Mouse (Mus musculus): ENCODE measurements around the gene Krtap5-5. TPM values are rescaled to one million over a fixed set of nuclear protein-coding genes. Genes with fewer than 3 reads are reported as not detected.
A peak's percentile ranks its signal among the peaks of the same experiment; 100 is the strongest.
"Not testable (repeated sequence)": the region's sequence is repeated elsewhere in the genome, so short reads cannot be mapped to it uniquely, and the experiment has no call there.

Gene Krtap5-5
- not detected in 2 replicates for polyA plus RNA-seq (2015; fragmentation: Nextera tagmentation; extraction: Ambion mirVana)

DNA sequence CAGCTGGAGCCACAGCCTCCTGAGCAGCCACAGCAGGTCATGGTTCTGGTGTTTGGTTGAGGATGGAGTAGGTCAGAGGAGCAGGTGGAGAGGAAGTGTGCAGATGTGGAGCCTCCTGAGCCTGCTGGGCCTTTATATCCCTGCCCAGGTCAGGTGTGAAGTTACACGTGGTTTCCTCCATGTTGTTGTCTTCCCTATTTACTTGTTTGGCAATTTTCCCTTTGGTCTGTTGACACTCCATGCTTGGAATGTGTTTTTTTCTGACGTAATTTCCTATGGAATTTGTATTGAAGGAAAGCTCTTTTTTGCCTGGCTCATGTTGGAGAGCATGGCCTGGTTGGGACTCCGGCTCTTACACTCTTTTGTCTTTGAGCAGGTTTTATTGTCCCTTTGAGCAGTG lies at the start of gene Krtap5-5:
Gene Krtap5-5 (minus strand): TSS at position 101 of the 400 bp plus-strand sequence.
- H3K36me3 ChIP-seq (ENCODE audit: control insufficient read depth, insufficient read depth, low read length); H3K27me3 ChIP-seq (replicated peaks; ENCODE audit: control insufficient read depth, insufficient read depth, low read length); H3K27ac ChIP-seq (ENCODE audit: low read depth, low read length); H3K9ac ChIP-seq (ENCODE audit: low read depth, low read length); H3K4me2 ChIP-seq (ENCODE audit: low read length); H3K9me3 ChIP-seq (ENCODE audit: control insufficient read depth, low read length); H3K4me1 ChIP-seq (ENCODE audit: control insufficient read depth, insufficient read depth, low read depth, low read length); ATAC-seq; H3K4me3 ChIP-seq (ENCODE audit: low read length): not testable (repeated sequence)
- WGBS = 57% methylated on average over 3 of the region's 3 CpGs

DNA sequence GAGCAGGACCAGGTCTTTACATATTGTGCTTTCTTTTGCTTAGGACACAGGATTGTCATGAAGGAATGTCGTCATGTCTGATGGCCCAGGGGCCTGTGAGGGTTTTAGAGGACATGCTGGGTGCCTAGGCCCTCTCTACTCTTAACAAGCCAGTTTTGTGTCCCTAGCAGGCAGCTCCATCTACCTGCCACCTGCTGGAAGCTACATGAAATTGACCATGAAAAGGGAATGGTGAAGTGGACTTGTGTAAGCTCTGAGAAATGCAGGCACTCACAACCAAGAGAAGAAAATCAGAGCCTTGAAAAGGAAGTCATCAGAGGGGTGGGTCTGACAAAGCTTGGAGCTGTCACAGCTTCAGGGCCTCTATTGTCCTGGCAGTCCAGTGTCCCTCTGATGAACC lies 49.5 kb upstream of the Krtap5-5 start:
- not testable (repeated sequence) for H3K4me2 ChIP-seq (ENCODE audit: low read length); H3K4me3 ChIP-seq (ENCODE audit: low read length); H3K4me1 ChIP-seq (ENCODE audit: control insufficient read depth, insufficient read depth, low read depth, low read length); H3K27me3 ChIP-seq (replicated peaks; ENCODE audit: control insufficient read depth, insufficient read depth, low read length); ATAC-seq; H3K9me3 ChIP-seq (ENCODE audit: control insufficient read depth, low read length); H3K9ac ChIP-seq (ENCODE audit: low read depth, low read length); H3K27ac ChIP-seq (ENCODE audit: low read depth, low read length); H3K36me3 ChIP-seq (ENCODE audit: control insufficient read depth, insufficient read depth, low read length)
- 71% methylated on average over 1 of the region's 1 CpGs for WGBS

DNA sequence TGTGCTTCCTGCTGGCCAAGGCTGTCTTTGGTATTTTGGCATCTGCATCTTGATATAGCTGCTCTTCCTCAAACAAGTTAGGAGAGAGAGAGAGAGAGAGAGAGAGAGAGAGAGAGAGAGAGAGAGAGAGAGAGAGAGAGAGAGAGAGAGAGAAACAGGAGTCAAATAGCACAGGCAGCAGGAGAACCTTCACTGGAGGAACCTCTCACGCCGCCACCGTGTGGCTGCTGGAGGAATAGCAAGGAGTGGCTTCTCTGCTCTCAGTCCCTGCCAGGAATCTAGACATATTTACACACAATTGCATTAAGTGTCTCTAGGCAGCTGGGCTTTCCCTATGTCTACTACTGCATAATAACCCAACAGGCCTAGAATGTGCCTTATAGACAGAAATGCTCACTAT lies 48.4 kb upstream of the Krtap5-5 start:
- not testable (repeated sequence) for H3K4me2 ChIP-seq (ENCODE audit: low read length); H3K27me3 ChIP-seq (replicated peaks; ENCODE audit: control insufficient read depth, insufficient read depth, low read length); H3K4me1 ChIP-seq (ENCODE audit: control insufficient read depth, insufficient read depth, low read depth, low read length); H3K36me3 ChIP-seq (ENCODE audit: control insufficient read depth, insufficient read depth, low read length); H3K4me3 ChIP-seq (ENCODE audit: low read length); H3K9ac ChIP-seq (ENCODE audit: low read depth, low read length); H3K27ac ChIP-seq (ENCODE audit: low read depth, low read length); H3K9me3 ChIP-seq (ENCODE audit: control insufficient read depth, low read length)
- WGBS = 0% methylated on average over 3 of the region's 3 CpGs
- peak; percentile 77 for ATAC-seq

DNA sequence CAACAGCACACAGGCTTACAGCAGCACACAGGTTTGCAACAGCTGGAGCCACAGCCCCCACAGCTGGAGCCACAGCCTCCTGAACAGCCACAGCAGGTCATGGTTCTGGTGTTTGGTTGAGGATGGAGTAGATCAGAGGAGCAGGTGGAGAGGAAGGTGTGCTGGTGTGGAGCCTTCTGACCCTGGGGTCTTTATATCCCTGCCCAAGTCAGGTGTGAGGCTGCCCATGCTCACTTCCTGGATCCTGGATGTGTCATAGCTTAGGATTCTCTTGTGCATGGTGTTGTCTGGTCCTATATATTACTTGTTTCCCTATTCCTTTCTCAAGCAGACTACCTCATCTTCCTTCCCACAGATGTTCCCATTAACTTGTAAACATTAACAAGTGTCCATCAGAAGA lies 44.5 kb upstream of the Krtap5-5 start, which contains the start of gene Gm4559:
Gene Gm4559 (minus strand): TSS at position 101 of the 400 bp plus-strand sequence.
- H3K4me3 ChIP-seq (ENCODE audit: low read length); H3K27ac ChIP-seq (ENCODE audit: low read depth, low read length); H3K4me2 ChIP-seq (ENCODE audit: low read length); ATAC-seq; H3K4me1 ChIP-seq (ENCODE audit: control insufficient read depth, insufficient read depth, low read depth, low read length); H3K27me3 ChIP-seq (replicated peaks; ENCODE audit: control insufficient read depth, insufficient read depth, low read length); H3K9me3 ChIP-seq (ENCODE audit: control insufficient read depth, low read length); H3K9ac ChIP-seq (ENCODE audit: low read depth, low read length); H3K36me3 ChIP-seq (ENCODE audit: control insufficient read depth, insufficient read depth, low read length): not testable (repeated sequence)

DNA sequence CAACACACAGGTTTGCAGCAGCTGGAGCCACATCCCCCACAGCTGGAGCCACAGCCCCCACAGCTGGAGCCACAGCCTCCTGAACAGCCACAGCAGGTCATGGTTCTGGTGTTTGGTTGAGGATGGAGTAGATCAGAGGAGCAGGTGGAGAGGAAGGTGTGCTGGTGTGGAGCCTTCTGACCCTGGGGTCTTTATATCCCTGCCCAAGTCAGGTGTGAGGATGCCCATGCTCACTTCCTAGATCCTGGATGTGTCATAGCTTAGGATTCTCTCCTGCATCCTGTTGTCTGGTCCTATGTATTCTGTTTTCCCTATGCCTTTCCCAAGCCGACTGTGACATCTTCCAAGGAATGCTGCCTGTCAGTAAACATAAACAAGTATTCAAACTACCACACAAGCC lies 28.5 kb upstream of the Krtap5-5 start, which contains the start of gene Gm2431:
Gene Gm2431 (minus strand): TSS at position 101 of the 400 bp plus-strand sequence.
- not testable (repeated sequence) for H3K27me3 ChIP-seq (replicated peaks; ENCODE audit: control insufficient read depth, insufficient read depth, low read length); H3K9ac ChIP-seq (ENCODE audit: low read depth, low read length); H3K4me3 ChIP-seq (ENCODE audit: low read length); ATAC-seq; H3K9me3 ChIP-seq (ENCODE audit: control insufficient read depth, low read length); H3K4me1 ChIP-seq (ENCODE audit: control insufficient read depth, insufficient read depth, low read depth, low read length); H3K36me3 ChIP-seq (ENCODE audit: control insufficient read depth, insufficient read depth, low read length); H3K27ac ChIP-seq (ENCODE audit: low read depth, low read length); H3K4me2 ChIP-seq (ENCODE audit: low read length)
- WGBS = 67% methylated on average over 1 of the region's 1 CpGs

DNA sequence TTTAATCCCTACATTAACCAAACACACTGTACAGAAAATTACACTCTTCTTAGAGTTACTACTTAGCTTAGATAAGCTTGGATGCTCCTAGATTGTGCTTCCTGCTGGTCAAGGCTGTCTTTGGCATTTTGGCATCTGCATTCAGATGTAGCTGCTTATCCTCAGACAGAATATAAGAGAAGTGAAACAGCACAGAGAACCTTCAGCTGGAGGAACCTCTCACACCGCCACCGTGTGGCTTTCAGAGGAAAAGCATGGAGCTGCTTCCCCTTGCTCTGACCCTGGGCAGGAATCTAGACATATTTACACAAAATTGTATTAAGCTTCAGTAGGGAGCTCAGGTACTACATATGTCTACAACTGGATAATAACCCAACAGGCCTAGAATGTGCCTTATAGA lies 25.7 kb upstream of the Krtap5-5 start:
- Histone ChIP-seq H3K4me2 (ENCODE audit: low read length) (no peak overlapping the region), H3K4me3 (ENCODE audit: low read length) (no peak overlapping the region), H3K4me1 (ENCODE audit: control insufficient read depth, insufficient read depth, low read depth, low read length) (no peaks in the 10 kb centered on the region), H3K36me3 (ENCODE audit: control insufficient read depth, insufficient read depth, low read length) (no peaks in the 10 kb centered on the region), H3K27me3 (replicated peaks; ENCODE audit: control insufficient read depth, insufficient read depth, low read length) (no peaks in the 10 kb centered on the region), H3K27ac (ENCODE audit: low read depth, low read length) (no peak overlapping the region), H3K9me3 (ENCODE audit: control insufficient read depth, low read length) (no peaks in the 10 kb centered on the region), H3K9ac (ENCODE audit: low read depth, low read length) (no peak overlapping the region)
- ATAC-seq = peak; percentile 61; the same call in 1 of the 2 replicates
- WGBS = 0% methylated on average over 2 of the region's 2 CpGs

DNA sequence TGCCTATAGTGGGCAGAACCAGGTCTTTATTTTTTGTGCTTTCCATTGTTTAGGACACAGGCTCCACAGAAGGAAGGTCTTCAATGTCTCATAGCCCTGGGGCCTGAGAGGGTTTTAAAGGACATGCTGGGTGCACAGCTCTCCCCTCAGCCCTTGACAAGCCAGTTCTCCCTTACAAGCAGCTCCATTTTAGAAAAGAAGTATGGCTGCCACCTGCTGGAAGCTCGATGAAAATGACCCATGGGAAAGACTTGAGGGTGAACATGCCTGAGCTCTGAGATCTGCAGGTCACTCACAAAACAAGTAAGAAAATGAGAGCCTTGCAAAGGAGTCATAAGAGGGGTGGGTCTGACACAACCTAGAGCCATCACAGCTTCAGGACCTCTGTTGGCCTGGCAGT lies 20.1 kb upstream of the Krtap5-5 start:
- Histone ChIP-seq H3K36me3 (ENCODE audit: control insufficient read depth, insufficient read depth, low read length) (no peaks in the 10 kb centered on the region), H3K9ac (ENCODE audit: low read depth, low read length) (no peak overlapping the region), H3K27ac (ENCODE audit: low read depth, low read length) (no peak overlapping the region), H3K27me3 (replicated peaks; ENCODE audit: control insufficient read depth, insufficient read depth, low read length) (no peaks in the 10 kb centered on the region), H3K9me3 (ENCODE audit: control insufficient read depth, low read length) (no peaks in the 10 kb centered on the region), H3K4me1 (ENCODE audit: control insufficient read depth, insufficient read depth, low read depth, low read length) (no peaks in the 10 kb centered on the region), H3K4me2 (ENCODE audit: low read length) (no peak overlapping the region), H3K4me3 (ENCODE audit: low read length) (no peak overlapping the region)
- ATAC-seq = no peak
- 0% methylated on average over 1 of the region's 1 CpGs for WGBS

DNA sequence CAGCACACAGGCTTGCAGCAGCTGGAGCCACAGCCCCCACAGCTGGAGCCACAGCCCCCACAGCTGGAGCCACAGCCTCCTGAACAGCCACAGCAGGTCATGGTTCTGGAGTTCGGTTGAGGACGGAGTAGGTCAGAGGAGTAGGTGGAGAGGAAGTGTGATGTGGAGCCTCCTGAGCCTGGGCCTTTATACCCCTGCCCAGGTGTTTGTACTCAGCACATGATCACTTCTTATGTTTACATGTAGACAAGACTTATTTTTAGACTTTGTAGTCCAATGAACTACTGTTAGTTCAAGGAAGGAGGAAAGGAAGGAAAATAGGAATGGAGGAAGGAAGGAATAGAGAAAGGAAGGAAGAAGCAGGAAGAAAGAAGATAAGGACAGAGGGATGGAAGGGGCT lies 11.2 kb upstream of the Krtap5-5 start, which contains the start of gene Gm40460:
Gene Gm40460 (minus strand): TSS at position 101 of the 400 bp plus-strand sequence.
- no peak for ATAC-seq
- Histone ChIP-seq H3K36me3 (ENCODE audit: control insufficient read depth, insufficient read depth, low read length) (no peaks in the 10 kb centered on the region), H3K27me3 (replicated peaks; ENCODE audit: control insufficient read depth, insufficient read depth, low read length) (no peaks in the 10 kb centered on the region), H3K27ac (ENCODE audit: low read depth, low read length) (no peak within 1 kb of the TSS), H3K9me3 (ENCODE audit: control insufficient read depth, low read length) (peaks cover 4% of the 10 kb centered on the region; the same call in 1 of the 2 replicates), H3K4me2 (ENCODE audit: low read length) (no peak within 1 kb of the TSS), H3K4me1 (ENCODE audit: control insufficient read depth, insufficient read depth, low read depth, low read length) (no peaks in the 10 kb centered on the region), H3K4me3 (ENCODE audit: low read length) (no peak within 1 kb of the TSS), H3K9ac (ENCODE audit: low read depth, low read length) (no peak within 1 kb of the TSS)
- 44% methylated on average over 2 of the region's 2 CpGs for WGBS

DNA sequence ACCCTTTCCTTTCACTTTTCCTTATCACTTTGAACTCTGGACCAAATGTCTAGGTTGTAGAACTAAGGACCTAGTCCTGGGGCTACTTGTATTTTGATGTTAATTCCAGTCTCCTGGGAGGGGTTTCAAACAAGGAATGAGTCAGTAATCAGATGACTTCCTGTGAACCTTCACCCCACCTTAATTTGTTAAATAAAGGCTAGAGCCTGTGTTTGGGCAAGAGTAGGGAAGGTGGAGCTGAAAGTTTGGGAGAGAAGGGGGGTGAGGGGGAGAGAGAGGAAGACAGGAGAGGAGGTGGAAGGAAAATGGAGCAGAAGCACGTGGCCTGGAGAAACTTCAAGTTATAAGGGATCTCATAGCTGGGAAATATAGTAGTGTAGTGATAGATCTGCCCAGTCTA lies 1.8 kb upstream of the Krtap5-5 start:
- WGBS = 22% methylated on average over 1 of the region's 1 CpGs
- no peak overlapping the region for H3K4me3 ChIP-seq (ENCODE audit: low read length)
- no peaks in the 10 kb centered on the region for H3K36me3 ChIP-seq (ENCODE audit: control insufficient read depth, insufficient read depth, low read length)
- no peak for ATAC-seq
- no peaks in the 10 kb centered on the region for H3K4me1 ChIP-seq (ENCODE audit: control insufficient read depth, insufficient read depth, low read depth, low read length)
- H3K27ac ChIP-seq (ENCODE audit: low read depth, low read length) = no peak overlapping the region
- no peak overlapping the region for H3K4me2 ChIP-seq (ENCODE audit: low read length)
- H3K9me3 ChIP-seq (ENCODE audit: control insufficient read depth, low read length) = 0 out of 2 replicates have a peak, but pooled peaks cover 6% of the 10 kb centered on the region
- no peaks in the 10 kb centered on the region for H3K27me3 ChIP-seq (replicated peaks; ENCODE audit: control insufficient read depth, insufficient read depth, low read length)
- H3K9ac ChIP-seq (ENCODE audit: low read depth, low read length) = no peak overlapping the region

DNA sequence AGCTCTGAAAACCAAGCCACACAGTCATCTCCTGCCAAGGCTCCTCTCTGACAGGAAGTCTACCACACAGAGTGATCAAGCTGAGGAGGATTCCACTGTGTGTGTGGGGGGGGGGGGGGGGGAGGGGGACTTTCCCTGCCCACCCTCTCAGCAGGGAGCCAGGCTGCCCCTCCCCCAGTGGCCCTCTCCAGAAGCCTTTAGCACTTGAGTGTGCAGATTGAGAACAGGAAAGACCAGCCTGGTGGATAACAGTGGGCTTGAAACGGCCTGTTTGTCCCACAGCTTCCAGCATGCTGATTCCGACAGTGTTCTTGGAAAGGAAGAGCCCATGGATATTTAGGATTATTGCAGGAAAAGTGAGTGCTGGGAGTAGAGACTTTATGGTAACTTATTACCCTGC lies 5.3 kb downstream of the Krtap5-5 start:
- no peaks in the 10 kb centered on the region for H3K36me3 ChIP-seq (ENCODE audit: control insufficient read depth, insufficient read depth, low read length)
- no peaks in the 10 kb centered on the region for H3K27me3 ChIP-seq (replicated peaks; ENCODE audit: control insufficient read depth, insufficient read depth, low read length)
- WGBS = 48% methylated on average over 2 of the region's 2 CpGs
- no peak for ATAC-seq
- no peak overlapping the region for H3K9ac ChIP-seq (ENCODE audit: low read depth, low read length)
- no peaks in the 10 kb centered on the region for H3K4me1 ChIP-seq (ENCODE audit: control insufficient read depth, insufficient read depth, low read depth, low read length)
- H3K4me3 ChIP-seq (ENCODE audit: low read length) = no peak overlapping the region
- H3K4me2 ChIP-seq (ENCODE audit: low read length) = no peak overlapping the region
- no peaks in the 10 kb centered on the region for H3K9me3 ChIP-seq (ENCODE audit: control insufficient read depth, low read length)
- no peak overlapping the region for H3K27ac ChIP-seq (ENCODE audit: low read depth, low read length)

Data from hindbrain, embryonic 16.5 days (tissue).